Mouse (Mus musculus): ENCODE results near the gene Bglap.
"Not testable (repeated sequence)": the region's sequence is repeated elsewhere in the genome, so short reads cannot be mapped to it uniquely, and the experiment has no call there.

Bglap gene

DNA sequence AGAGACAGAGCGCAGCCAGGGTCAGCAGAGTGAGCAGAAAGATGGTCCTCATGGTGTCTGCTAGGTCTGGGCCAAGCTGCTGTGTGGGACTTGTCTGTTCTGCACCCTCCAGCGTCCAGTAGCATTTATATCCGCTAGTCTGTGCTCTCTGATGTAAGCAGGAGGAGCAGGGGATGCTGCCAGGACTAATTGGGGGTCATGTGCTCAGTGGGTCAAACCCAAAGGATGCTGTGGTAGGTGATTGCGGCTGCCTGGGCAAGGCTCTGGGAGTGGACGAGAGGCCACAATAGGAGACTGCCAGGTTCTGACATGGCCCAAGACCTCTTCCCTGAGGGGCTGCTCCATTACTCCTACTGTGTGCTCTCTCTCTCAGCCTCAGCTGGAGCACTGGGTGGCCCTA is at the start of gene Bglap:
TSS of gene Bglap (minus strand) at position 101 of the 400 bp plus-strand sequence.
- DNase-seq (ENCODE audit: low spot score) = no peak

DNA sequence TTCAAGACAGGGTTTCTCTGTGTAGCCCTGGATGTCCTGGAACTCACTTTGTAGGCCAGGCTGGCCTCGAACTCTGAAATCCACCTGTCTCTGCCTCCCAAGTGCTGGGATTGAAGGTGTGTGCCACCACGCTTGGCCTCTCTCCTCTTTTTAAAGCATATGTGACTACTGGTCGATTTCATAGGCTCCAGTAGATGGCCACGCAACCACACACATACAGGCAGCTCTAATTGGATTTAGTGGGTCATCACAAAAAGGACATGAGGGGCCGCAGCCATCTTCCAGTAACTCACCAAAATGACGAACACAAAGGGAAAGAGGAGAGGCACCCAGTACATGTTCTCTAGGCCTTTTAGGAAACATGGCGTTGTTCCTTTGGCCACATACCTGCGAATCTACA is 44.4 kb upstream of the Bglap start:
- not testable (repeated sequence) for DNase-seq (ENCODE audit: low spot score)

DNA sequence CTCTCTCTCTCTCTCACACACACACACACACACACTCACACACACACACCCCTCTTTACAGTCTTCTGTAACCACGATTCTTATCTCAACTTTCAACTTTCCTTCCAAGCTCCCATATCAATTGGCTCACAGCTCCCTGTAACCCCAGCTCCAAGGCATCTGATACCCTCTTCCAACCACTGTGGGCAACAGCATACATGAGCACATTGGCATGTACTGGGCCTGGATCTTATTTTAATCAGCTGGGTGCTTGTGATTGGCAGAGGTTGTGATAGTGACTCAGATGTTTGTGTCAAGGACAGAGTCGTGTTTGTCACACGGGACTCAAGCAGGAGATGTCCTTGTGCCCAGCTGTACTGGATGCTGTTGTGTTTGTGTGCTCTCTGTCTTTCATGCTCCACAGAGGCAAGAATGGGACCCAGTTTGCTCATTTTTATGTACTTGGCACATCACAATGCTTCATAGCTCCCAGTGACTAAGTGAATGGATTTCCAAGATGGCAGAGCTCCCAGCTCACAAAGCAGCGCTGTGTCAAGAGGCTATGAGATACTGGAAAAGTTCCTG is 43.2 kb upstream of the Bglap start:
- no peak for DNase-seq (ENCODE audit: low spot score)

DNA sequence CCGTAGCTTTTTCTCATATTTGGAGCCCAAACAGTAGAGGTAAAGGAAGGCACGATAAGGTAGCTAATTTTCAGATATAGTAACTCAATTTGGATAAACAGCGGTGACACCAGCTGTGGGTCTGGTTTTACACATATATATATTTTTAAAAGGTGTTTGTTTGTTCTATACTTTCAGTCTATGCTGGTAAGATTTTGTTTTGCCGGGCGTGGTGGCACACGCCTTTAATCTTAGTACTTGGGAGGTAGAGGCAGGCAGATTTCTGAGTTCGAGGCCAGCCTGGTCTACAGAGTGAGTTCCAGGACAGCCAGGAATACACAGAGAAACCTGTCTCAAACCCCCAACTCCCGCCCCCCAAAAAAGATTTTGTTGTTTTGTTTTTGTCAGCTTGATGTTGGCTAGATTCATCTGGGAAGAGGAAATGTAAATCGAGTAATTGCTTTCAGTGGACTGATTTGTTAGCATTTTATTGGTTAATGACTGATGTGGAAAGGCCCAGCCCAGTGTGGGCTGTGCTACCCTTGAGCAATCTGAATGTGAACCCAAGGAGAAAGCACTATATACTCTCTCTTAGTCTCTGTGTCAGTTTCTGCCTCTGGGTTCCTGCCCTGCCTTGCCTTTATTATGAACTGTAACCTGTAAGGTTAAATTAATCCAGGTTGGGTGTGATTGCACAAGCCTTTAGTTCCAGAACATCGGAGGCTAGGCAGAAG is 41.6 kb upstream of the Bglap start:
- no peak for DNase-seq (ENCODE audit: low spot score)

DNA sequence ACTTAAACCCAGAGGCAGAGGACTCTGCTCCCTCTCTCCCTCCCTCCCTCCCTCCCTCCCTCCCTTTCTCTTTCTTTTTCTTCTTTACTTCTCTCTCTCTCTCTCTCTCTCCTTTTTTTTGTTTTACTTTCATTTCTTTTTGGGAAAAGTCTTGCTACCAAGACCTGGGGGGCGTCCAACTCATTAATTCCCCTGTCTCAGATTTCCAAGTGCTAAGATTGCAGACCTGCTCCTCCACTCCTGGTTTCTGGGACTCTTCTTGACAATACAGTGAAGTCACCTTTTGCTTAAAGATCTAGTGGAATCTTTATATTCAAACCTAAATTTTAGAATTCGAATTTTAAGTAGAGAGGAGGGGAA is 41.0 kb upstream of the Bglap start:
- DNase-seq (ENCODE audit: low spot score) = no peak

DNA sequence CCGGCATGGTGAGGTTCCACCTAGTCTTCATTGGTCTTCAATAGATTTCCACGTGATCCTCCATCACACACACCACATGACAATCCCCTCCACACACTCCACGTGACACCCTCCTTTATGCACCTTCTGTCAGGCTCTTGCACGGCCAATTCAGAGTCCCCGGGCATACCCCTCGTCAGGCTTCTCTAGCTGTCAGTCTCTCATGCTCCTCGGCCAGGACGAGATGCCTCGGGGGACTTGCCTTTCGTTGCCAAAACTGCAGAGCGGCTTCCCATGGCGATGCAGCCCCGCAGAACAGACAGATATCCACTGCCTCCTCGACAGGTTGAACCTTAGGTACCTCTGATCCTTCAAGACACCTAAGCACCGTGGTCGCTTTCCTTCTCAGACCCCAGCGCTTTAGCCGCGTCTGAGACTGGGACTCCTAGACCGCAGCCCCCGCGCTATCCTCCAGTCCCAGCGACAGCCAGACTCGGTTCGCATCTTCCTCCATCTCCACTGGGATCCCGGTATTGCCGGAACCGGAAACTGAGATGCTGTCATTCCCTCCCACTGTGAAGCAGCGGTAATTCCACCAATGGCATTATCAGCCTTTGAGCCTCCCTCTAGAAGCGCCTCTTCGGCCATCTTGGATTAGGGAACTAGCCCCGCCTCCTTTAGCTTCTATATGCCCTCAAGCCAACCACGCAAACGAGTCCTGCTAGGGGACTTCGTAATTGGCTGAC is 40.5 kb upstream of the Bglap start, which contains the start of gene Slc25a44:
TSS of gene Slc25a44 (minus strand) at position 535 of the 725 bp plus-strand sequence.
- peak; percentile 90 for DNase-seq (ENCODE audit: low spot score)

DNA sequence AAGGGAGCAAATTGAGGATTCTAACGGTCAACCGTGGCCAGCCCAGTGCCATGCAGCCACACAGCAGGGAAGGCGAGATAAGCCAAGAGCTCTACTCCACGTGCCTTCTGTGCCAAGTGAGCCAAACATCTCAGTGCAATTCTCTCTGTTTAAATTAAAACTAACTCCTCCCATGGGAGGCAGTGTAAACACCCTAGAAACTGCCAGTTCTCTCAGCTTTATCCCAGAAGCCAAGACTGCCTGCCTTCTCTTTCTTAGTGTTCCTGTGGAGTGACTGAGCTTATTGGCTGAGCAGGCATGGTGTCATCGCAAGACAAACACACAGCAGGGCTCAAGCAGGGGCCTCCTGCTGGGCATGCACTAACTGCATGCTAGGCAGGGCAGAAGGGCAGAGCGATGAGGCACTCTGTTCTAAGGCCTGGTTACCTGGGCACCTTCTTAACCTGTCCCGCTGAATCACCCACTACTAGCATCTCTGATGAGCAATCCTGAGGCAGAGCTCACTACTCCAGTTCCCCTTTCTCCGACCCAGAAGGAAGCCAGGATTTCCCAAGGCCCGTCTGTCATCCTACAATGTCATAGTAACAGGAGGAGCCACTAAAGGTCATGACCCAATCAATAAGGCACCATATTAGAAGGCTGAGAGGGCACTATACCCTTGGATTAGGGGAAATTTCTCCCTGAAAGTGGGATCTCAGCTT is 37.9 kb upstream of the Bglap start:
- no peak for DNase-seq (ENCODE audit: low spot score)

DNA sequence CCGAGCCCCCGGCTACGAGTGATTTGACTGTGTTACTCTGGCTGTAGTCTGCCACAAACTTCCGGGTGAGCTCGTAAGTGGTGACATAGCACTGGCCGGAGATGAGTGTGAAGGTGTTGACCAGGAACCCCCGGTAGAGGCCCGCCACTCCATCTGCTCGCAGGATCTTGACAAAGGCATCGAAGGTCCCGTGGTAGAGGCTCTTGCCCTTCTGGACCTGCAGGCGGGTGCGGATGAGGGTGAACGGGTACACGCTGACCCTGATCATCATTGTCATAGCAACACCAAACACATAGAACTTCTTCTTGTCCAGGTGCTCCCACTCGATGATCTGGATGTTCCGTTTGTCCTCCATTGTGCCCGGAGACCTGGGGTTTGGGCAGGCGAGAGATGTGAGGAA is 36.5 kb upstream of the Bglap start:
- no peak for DNase-seq (ENCODE audit: low spot score)

DNA sequence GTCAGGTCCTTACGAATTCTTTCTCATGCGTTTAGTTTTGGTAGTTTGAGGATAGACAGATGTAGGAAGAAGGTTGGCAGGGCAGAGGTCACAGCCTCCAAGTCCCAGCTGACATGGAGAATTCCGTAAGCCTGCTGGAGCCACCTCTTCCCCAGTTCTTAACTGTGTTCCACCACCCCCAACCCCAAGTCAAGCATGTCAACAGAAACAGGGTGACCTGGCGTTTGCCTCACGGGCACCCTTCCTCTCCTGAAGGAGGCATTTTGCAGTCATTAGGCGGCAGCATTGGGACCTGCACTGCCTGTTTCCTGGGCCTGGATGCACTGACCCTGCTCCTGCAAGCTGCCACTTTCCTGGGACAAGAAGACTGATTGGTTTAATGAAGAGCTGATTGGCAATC is 33.8 kb upstream of the Bglap start:
- no peak for DNase-seq (ENCODE audit: low spot score)

DNA sequence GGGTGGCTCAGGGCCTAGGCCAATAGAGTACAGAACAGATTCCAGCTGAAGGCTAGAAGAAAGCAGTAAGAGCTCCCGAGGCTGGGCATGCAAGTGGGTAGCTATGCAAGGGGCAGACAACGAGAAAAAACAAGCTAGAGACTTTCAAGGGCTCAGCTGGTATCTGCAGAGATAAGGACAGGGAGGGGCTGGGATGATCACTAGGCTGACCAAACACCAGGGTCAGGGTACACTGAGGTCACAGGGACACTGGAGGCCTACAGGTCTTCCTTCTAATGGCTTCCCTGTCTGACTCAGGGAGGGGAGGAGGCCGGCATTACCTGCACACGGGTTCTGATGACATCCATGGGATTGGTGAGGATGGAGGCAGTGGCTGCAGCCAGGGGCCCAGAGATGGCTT is 31.4 kb upstream of the Bglap start:
- no peak for DNase-seq (ENCODE audit: low spot score)

DNA sequence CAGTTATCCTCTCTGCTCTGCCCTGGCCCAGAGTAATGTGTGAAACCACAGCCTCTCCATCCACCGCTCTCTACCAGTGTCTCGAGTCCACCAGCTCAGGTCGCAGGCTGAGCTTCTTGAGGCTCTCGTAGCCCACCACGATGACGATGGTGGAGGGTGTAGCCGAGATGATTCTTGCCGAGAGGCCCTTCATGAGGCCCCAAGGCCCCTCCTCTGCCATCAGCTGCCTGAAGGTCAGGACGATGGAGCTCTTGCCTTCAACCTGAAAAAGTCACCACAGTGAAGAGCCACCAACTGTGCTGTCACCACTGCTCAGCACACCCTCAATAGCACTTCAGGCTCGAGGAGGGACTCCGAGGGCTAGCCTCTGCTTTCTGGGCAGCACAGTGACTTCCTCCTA is 28.4 kb upstream of the Bglap start:
- DNase-seq (ENCODE audit: low spot score) = no peak

DNA sequence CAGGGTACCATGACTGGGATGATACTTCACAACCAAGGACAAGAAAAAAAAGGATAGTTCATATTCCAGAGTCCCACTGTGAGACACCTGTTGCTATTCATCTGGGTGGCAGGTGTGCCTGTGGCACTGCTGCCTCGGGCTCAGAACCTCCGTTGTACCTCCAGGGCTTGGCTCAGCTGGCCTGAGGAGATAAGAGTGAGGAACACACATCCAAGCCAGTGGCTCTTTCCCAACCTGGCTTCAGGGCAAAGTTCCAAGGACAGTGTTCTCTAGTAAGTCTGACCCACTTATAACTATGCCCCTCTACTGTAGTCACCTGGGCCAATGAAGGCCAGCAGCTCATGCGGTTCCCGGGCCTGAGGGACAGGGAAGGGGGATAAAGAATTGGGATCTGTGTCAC is 27.4 kb upstream of the Bglap start:
- no peak for DNase-seq (ENCODE audit: low spot score)

DNA sequence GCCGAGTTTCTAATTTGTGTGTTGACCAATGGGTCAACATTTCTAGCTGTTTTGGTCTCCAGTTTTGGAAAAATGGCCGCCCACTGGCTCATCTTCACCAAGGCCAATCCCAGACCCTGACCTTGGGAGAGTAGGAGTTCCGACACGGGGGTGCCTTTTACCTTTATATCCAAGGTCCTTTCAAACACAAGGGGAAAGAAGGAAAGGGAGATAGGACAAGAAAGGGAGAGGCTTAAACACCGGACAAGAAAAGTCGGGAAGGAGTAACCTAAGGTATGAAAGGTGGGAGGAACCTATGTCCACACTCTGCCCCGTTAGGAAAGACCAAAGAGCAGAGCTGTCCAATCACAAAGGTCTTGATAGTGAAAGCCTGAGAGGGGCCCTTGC is 26.4 kb upstream of the Bglap start:
- DNase-seq (ENCODE audit: low spot score) = no peak

DNA sequence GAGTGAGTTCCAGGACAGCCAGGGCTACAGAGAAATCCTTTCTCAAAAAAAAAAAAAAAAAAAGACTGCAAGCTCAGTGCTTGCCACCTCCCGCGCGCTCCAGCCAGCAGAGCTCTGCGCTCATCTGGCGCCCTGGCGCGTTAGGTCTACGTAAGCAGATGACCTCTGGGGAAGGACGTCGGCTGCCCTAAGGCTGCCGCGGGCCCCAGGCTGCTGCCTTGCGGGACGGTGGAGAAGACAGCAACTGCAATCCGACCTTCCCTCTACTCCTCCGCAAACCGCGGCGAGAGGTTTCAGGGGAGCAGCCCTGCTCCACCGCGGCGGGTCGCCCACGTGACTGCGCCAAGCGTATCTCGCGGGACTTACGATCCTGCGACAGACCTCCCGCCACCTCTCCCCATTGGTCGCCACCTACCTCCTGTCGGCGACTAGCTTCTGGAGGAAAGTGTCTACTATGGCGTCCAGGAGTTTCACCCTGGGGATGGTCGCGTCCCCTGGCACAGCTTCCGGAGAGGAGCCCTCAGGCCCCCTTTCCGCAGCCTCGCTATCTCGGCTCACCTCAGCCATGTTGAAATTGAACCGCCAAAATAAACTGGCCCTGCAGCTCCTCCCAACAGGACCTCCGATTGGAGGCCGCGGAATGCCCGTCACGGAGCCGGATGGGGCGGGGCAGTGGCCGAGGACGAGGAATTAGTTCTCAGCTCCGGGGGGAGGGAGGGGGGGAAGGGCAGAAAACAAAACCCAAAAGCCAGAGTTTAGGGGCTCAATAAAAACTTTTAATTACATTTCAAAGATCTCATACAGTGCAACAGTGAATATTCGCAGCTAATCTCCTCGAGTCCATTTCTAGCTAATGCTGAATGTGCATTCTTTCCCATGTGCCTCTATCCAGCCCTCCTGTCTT is 25.7 kb upstream of the Bglap start, which contains the start of gene Pmf1:
TSS of gene Pmf1 (minus strand) at position 591 of the 904 bp plus-strand sequence.
- peak; percentile 80 for DNase-seq (ENCODE audit: low spot score)

DNA sequence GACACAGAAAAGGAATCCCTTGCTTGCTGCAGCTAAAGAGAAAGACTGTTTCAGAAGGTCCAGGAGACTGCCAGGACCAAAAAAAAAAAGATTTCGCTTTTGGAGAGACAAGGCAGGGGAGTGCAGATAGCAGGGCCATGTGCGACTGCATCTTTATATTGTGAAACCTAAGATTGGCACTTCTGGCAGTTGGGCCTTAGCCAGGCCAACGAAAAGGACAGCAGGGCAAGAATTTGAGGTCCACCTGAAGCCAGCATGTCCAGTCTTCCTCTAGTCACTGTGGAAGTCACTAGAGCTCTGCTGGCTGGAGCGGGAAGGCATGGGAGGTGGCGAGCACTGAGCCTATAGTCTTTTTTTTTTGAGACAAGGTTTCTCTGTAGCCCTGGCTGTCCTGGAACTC is 24.7 kb upstream of the Bglap start:
- DNase-seq (ENCODE audit: low spot score) = no peak

DNA sequence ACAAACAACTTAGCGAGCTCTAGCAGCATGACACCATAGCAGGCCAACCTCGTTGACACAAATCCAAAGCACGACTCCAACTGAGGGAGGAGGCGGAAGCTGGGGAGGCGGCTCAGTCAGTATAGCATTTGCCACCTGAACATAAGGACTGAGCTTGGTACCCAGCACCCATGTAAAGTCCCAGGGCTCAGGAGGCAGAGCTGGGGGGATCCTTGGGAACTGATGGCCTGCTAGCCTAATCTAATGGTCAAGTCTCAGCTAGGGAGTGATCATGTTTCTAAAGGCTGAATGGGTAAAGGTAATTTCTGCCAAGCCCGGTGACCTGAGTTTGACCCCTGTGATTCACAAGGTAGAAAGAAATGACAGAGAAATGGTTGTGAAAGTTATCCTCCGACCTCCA is 23.3 kb upstream of the Bglap start:
- no peak for DNase-seq (ENCODE audit: low spot score)

DNA sequence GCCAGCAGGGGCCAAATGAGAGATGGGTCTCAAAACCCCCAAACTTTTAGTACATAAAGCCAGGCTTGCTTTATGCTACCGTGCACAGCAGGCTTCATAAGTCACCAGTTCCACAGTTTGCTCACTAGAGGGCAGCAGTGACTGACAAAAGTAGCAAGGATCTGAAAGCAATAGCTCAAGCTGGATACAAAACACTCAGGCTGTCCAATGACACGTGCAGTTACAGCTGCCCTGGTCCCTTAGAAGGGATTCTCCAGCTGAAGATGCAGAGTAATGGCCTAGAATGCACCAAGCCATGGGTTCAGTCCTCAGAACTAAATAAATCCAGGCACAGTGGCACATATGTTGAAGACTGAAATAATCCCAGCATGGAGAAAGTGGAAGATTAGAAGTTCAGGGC is 22.8 kb upstream of the Bglap start:
- peak; percentile 51 for DNase-seq (ENCODE audit: low spot score)

DNA sequence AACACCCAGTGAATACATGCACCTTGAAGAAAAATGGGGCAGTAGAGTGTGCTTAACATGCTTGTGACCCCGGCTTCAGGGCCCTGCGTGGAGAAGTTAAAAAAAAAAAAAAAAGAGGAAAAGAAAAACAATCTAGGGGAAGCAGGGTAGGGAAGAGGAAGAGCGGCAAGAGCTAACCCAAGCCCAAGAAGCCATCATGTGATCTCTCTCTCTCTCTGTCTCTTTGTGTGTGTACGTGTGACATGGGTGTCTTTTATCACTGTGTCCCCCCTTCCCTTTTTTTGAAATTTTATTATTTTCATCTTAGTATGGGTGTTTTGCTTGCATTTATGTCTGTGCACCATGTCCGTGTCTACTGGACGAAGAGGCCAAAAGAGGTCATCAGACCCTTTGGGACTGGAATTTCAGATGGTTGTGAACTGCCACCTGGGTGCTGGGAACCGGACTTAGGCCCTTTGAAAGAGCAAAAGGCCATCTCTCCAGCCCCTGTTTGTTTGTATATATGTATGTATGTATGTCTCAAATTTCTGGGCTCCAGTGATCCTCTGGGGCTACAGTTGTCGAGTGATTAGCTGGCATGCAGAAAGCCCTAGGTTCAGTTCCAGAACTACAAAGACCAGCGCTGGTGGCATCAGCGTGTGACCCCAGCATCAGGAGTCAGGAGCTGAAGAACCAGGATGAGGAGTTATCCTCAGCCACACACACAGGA is 19.4 kb upstream of the Bglap start:
- DNase-seq (ENCODE audit: low spot score) = no peak

DNA sequence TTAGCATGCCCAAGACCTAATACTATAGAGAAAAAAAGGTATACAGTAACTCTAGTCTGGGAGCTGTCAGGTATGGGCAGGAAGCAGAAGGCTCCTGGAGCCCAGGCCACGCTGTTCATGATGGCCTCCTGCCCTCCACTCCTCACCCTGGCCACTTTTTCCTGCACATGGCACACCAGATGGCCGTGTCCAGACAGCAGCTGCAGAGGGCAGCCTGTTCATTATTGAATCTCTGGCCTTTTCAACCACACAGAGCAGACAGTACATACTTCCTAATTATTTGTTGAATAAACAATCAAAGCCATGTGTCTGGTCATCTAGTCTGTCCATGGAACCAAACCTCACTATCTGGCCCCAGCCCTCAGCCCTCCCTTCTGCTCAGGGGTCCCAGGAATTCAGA is 14.4 kb upstream of the Bglap start:
- no peak for DNase-seq (ENCODE audit: low spot score)

DNA sequence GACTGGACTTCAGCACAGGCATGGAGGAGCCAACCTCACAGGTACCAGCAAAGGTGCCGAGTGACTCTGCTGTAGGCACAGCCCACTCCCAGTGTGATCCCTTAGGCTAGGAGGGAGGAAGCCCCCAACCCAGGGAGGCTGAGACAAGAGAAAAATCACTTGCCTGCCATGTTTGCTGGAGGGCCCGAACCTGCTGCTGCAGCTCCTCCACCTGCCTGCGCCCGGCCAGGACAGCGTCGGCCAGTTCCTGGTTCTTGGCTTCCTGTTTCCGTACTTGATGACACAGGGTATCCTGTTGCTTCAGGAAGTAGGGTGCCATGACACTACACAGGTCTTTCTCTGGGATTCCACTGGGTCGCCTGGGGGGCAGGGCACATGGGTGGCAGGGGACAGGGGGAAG is 11.5 kb upstream of the Bglap start:
- no peak for DNase-seq (ENCODE audit: low spot score)

DNA sequence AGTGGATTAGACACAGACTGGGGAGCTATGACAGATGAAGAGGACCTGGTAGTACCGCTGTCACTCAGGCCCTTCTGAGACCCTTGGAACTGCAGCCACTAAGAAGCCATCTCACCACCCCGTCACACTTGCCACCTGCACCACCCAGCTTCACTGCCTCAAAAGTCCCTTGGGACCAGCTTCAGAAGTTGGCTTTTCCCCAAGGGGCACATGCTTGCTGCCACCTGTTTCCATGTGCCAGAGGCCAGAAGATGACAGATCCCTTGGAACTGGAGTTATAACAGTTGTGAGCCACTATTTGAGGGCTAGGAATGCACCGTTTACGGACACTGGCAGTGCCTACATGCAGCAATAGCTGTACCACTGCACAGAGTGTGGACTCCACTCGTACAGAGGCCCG is 11.0 kb upstream of the Bglap start:
- DNase-seq (ENCODE audit: low spot score) = no peak

All from layer of hippocampus, adult 9-10 months (tissue).